Mouse (Mus musculus): ENCODE measurements around the gene Mgat4b.
A peak's percentile ranks its signal among the peaks of the same experiment; 100 is the strongest.

Mgat4b gene

GRCm38 (mm10) chr11:50252166-50252565 is 41.5 kb downstream of the Mgat4b start:
- peak; percentile 58 for DNase-seq (ENCODE audit: low spot score)

GRCm38 (mm10) chr11:50252684-50253265 is 42.1 kb downstream of the Mgat4b start:
- DNase-seq (ENCODE audit: low spot score): no peak

- no peak for DNase-seq (ENCODE audit: low spot score)
Observed at GRCm38 (mm10) chr11:50253393-50253792, 42.7 kb downstream of the Mgat4b start.

GRCm38 (mm10) chr11:50254010-50254580 is 43.4 kb downstream of the Mgat4b start:
- DNase-seq (ENCODE audit: low spot score): peak; percentile 31

- no peak for DNase-seq (ENCODE audit: low spot score)
Observed at GRCm38 (mm10) chr11:50256615-50257014, 45.9 kb downstream of the Mgat4b start.

GRCm38 (mm10) chr11:50258310-50258709 is 47.6 kb downstream of the Mgat4b start:
- DNase-seq (ENCODE audit: low spot score): no peak

- DNase-seq (ENCODE audit: low spot score): no peak
Observed at GRCm38 (mm10) chr11:50262020-50262419, 51.3 kb downstream of the Mgat4b start.

GRCm38 (mm10) chr11:50263198-50263597 is 52.5 kb downstream of the Mgat4b start:
- no peak for DNase-seq (ENCODE audit: low spot score)

- no peak for DNase-seq (ENCODE audit: low spot score)
Observed at GRCm38 (mm10) chr11:50265931-50266330, 55.2 kb downstream of the Mgat4b start.

GRCm38 (mm10) chr11:50266997-50267396 is 56.3 kb downstream of the Mgat4b start:
- no peak for DNase-seq (ENCODE audit: low spot score)

- no peak for DNase-seq (ENCODE audit: low spot score)
Observed at GRCm38 (mm10) chr11:50269163-50269562, 58.5 kb downstream of the Mgat4b start.

GRCm38 (mm10) chr11:50269885-50270284 is 59.2 kb downstream of the Mgat4b start:
- no peak for DNase-seq (ENCODE audit: low spot score)

GRCm38 (mm10) chr11:50272819-50273218 is 62.1 kb downstream of the Mgat4b start:
- no peak for DNase-seq (ENCODE audit: low spot score)

- DNase-seq (ENCODE audit: low spot score): no peak
Observed at GRCm38 (mm10) chr11:50275077-50275476, 64.4 kb downstream of the Mgat4b start.

GRCm38 (mm10) chr11:50275568-50276151 is 65.0 kb downstream of the Mgat4b start:
- DNase-seq (ENCODE audit: low spot score): peak; percentile 29

GRCm38 (mm10) chr11:50277025-50277424 is 66.3 kb downstream of the Mgat4b start:
- DNase-seq (ENCODE audit: low spot score): no peak

GRCm38 (mm10) chr11:50277706-50278105 is 67.0 kb downstream of the Mgat4b start:
- no peak for DNase-seq (ENCODE audit: low spot score)

- no peak for DNase-seq (ENCODE audit: low spot score)
Observed at GRCm38 (mm10) chr11:50279005-50279404, 68.3 kb downstream of the Mgat4b start.

GRCm38 (mm10) chr11:50280053-50280452 is 69.4 kb downstream of the Mgat4b start:
- no peak for DNase-seq (ENCODE audit: low spot score)

All from urinary bladder, postnatal 14 days (tissue).